Mouse (Mus musculus) hindbrain, embryonic 13.5 days (tissue): ENCODE data around the gene Tcp10a. TPM values are rescaled to one million over a fixed set of nuclear protein-coding genes. Genes with fewer than 3 reads are reported as not detected.
"Not testable (repeated sequence)": the region's sequence is repeated elsewhere in the genome, so short reads cannot be mapped to it uniquely, and the experiment has no call there.

Experiments
- ATAC-seq: fragments of 200-750 bp; cut with Nextera tagmentation; 2 replicates; pipeline ENCODE4 v1.8.0; 2017; ENCODE audit warnings: moderate TSS enrichment; ENCODE audit not compliant: low FRiP score
- H3K27ac ChIP-seq: fragments of 300-500 bp; sonication (generic); 2 replicates; pipeline ENCODE4 v1.5.1; 2015; ENCODE audit warnings: inconsistent platforms, mild to moderate bottlenecking, moderate library complexity
- H3K27me3 ChIP-seq: fragments of 300-500 bp; sonication (generic); 2 replicates; pipeline ENCODE4 v1.6.1; 2015; ENCODE audit warnings: mild to moderate bottlenecking, inconsistent platforms
- H3K36me3 ChIP-seq: fragments of 300-500 bp; sonication (generic); 2 replicates; pipeline ENCODE4 v1.6.1; 2015; ENCODE audit warnings: mild to moderate bottlenecking, inconsistent platforms
- H3K4me1 ChIP-seq: fragments of 300-500 bp; sonication (generic); replicated peaks from 2 replicates; pipeline ENCODE4 v1.6.1; 2015; ENCODE audit warnings: inconsistent platforms
- H3K4me2 ChIP-seq: fragments of 300-500 bp; sonication (generic); 2 replicates; pipeline ENCODE4 v1.6.1; 2015; ENCODE audit warnings: inconsistent platforms, mild to moderate bottlenecking, moderate library complexity
- H3K4me3 ChIP-seq: fragments of 300-500 bp; sonication (generic); 2 replicates; pipeline ENCODE4 v1.5.1; 2015; ENCODE audit warnings: mild to moderate bottlenecking, inconsistent platforms
- H3K9ac ChIP-seq: fragments of 300-500 bp; sonication (generic); 2 replicates; pipeline ENCODE4 v1.6.1; 2015; ENCODE audit warnings: mild to moderate bottlenecking, inconsistent platforms
- H3K9me3 ChIP-seq: fragments of 300-500 bp; sonication (generic); 2 replicates; pipeline ENCODE4 v1.6.1; 2016; ENCODE audit warnings: inconsistent platforms
- WGBS: fragments of 180-500 bp; shearing (Covaris S2); methylation state at CpG from one replicate; pipeline ENCODE4 v1.1.7; 2015; 5-methylcytosine and 5-hydroxymethylcytosine counted together
- polyA plus RNA-seq: library from polyadenylated mRNA; unstranded; fragments of >200 nt; fragmentation: Nextera tagmentation; extraction: Ambion mirVana; gene quantifications from 2 replicates; pipeline ENCODE4 v1.2.1, GENCODE M21; 2015

The Tcp10a gene
- polyA plus RNA-seq, 1 experiment from 2014 or later = not detected

- H3K27ac ChIP-seq, H3K4me1 ChIP-seq, H3K27me3 ChIP-seq, H3K9me3 ChIP-seq, H3K36me3 ChIP-seq, H3K9ac ChIP-seq, H3K4me3 ChIP-seq, H3K4me2 ChIP-seq, ATAC-seq: not testable (repeated sequence)
- WGBS = 46% methylated on average over 3 of the region's 3 CpGs
Measured at GRCm38 (mm10) chr17:7377907-7378306, 53.5 kb downstream of the Tcp10a start.

GRCm38 (mm10) chr17:7382711-7383110 is 58.3 kb downstream of the Tcp10a start:
- ATAC-seq, H3K27ac ChIP-seq, H3K9me3 ChIP-seq, H3K4me3 ChIP-seq, H3K36me3 ChIP-seq, H3K27me3 ChIP-seq, H3K4me2 ChIP-seq, H3K9ac ChIP-seq, H3K4me1 ChIP-seq: not testable (repeated sequence)
- WGBS = 92% methylated on average over 1 of the region's 3 CpGs

- not testable (repeated sequence) for H3K4me1 ChIP-seq, H3K9ac ChIP-seq, H3K4me3 ChIP-seq, H3K4me2 ChIP-seq, H3K27ac ChIP-seq, H3K27me3 ChIP-seq, H3K36me3 ChIP-seq, ATAC-seq, H3K9me3 ChIP-seq
- WGBS = 79% methylated on average over 12 of the region's 13 CpGs
Measured at GRCm38 (mm10) chr17:7383167-7384143, 59.0 kb downstream of the Tcp10a start.

GRCm38 (mm10) chr17:7385364-7385763 is 60.9 kb downstream of the Tcp10a start, which contains the start of gene Unc93a2:
Unc93a2 (minus strand) TSS chr17:7385464.
- not testable (repeated sequence) for H3K27ac ChIP-seq, H3K36me3 ChIP-seq, H3K27me3 ChIP-seq, H3K4me2 ChIP-seq, ATAC-seq, H3K4me1 ChIP-seq, H3K9ac ChIP-seq, H3K9me3 ChIP-seq, H3K4me3 ChIP-seq
- WGBS = 77% methylated on average over 3 of the region's 3 CpGs

GRCm38 (mm10) chr17:7386016-7386415 is 61.6 kb downstream of the Tcp10a start:
- ATAC-seq, H3K9me3 ChIP-seq, H3K9ac ChIP-seq, H3K4me2 ChIP-seq, H3K36me3 ChIP-seq, H3K27me3 ChIP-seq, H3K4me3 ChIP-seq, H3K4me1 ChIP-seq, H3K27ac ChIP-seq: not testable (repeated sequence)
- WGBS = 66% methylated on average over 8 of the region's 8 CpGs

GRCm38 (mm10) chr17:7388341-7388957 is 64.0 kb downstream of the Tcp10a start:
- not testable (repeated sequence) for H3K4me1 ChIP-seq, H3K4me2 ChIP-seq, H3K27ac ChIP-seq, H3K9me3 ChIP-seq, H3K27me3 ChIP-seq, H3K4me3 ChIP-seq, H3K9ac ChIP-seq, H3K36me3 ChIP-seq
- ATAC-seq = 0 out of 2 replicates have a peak, but pooled peaks have one; percentile 39
- no CpG with 5 or more reads among the region's 2 CpGs for WGBS

GRCm38 (mm10) chr17:7388958-7389356 is 64.5 kb downstream of the Tcp10a start:
- not testable (repeated sequence) for ATAC-seq, H3K36me3 ChIP-seq, H3K27ac ChIP-seq, H3K9me3 ChIP-seq, H3K4me3 ChIP-seq, H3K27me3 ChIP-seq, H3K4me1 ChIP-seq, H3K4me2 ChIP-seq, H3K9ac ChIP-seq
- WGBS = 74% methylated on average over 8 of the region's 8 CpGs

- WGBS = 71% methylated on average over 7 of the region's 7 CpGs
- not testable (repeated sequence) for H3K4me3 ChIP-seq, H3K9ac ChIP-seq, H3K27ac ChIP-seq, H3K27me3 ChIP-seq, H3K4me1 ChIP-seq, H3K36me3 ChIP-seq, ATAC-seq, H3K4me2 ChIP-seq, H3K9me3 ChIP-seq
Measured at GRCm38 (mm10) chr17:7389898-7390297, 65.5 kb downstream of the Tcp10a start.

GRCm38 (mm10) chr17:7395116-7395515 is 70.7 kb downstream of the Tcp10a start:
- H3K4me2 ChIP-seq, H3K9me3 ChIP-seq, H3K27me3 ChIP-seq, H3K27ac ChIP-seq, H3K4me1 ChIP-seq, H3K36me3 ChIP-seq, H3K9ac ChIP-seq, ATAC-seq, H3K4me3 ChIP-seq: not testable (repeated sequence)
- WGBS = 92% methylated on average over 7 of the region's 7 CpGs

Other genes with a start within 250 kb of the Tcp10a start
- 21.2 and 22.1 TPM in 2 replicates for gene Rps6ka2, start 154.5 kb upstream of the Tcp10a start, polyA plus RNA-seq
- gene Ttll2, start 28.1 kb downstream of the Tcp10a start, polyA plus RNA-seq = not detected in 2 replicates
- not detected in 2 replicates for gene Gm49630, start 47.3 kb downstream of the Tcp10a start, polyA plus RNA-seq
- gene Unc93a2, start 60.8 kb downstream of the Tcp10a start, polyA plus RNA-seq = 0.12 TPM in 1 of 2 replicates, not detected in the other